Mouse (Mus musculus): Measurements from ENCODE around the gene Trpc4ap. TPM values are rescaled to one million over a fixed set of nuclear protein-coding genes. Genes with fewer than 3 reads are reported as not detected.

Trpc4ap gene
- polyA plus RNA-seq, 1 experiment from 2014 or later: 66.5 TPM

GRCm38 (mm10) chr2:155630590-155631416, 61.4 kb downstream of the Trpc4ap start:
- 54% methylated on average over 41 of the region's 43 CpGs for WGBS
- DNase-seq (ENCODE audit: low spot score) (no peak), ATAC-seq (ENCODE audit: low FRiP score, low TSS enrichment) (no peak)
- H3K4me2 ChIP-seq (replicated peaks; ENCODE audit: low read depth): no peak overlapping the region
- no peaks in the 10 kb centered on the region for H3K9me3 ChIP-seq (ENCODE audit: control insufficient read depth, low read length)
- no peak overlapping the region for H3K27ac ChIP-seq (replicated peaks)
- no peak for TF ChIP-seq CTCF (IDR thresholded peaks at IDR 0.05; ENCODE audit: low read depth)
- no peak for TF ChIP-seq EP300 (optimal IDR thresholded peaks at IDR 0.05)
- H3K36me3 ChIP-seq (ENCODE audit: control insufficient read depth, insufficient read depth, low read length): peaks cover 24% of the 10 kb centered on the region; the same call in 1 of the 2 replicates
- H3K4me3 ChIP-seq (ENCODE audit: low read depth, low read length): no peak overlapping the region
- H3K4me1 ChIP-seq (replicated peaks; ENCODE audit: control insufficient read depth, insufficient read depth): no peaks in the 10 kb centered on the region; the same call in 1 of the 2 replicates
- no peak overlapping the region for H3K9ac ChIP-seq (ENCODE audit: low read length)
- H3K27me3 ChIP-seq (ENCODE audit: control insufficient read depth, insufficient read depth, low read length): no peaks in the 10 kb centered on the region

GRCm38 (mm10) chr2:155630153-155630552, 62.0 kb downstream of the Trpc4ap start:
- H3K27me3 ChIP-seq (ENCODE audit: control insufficient read depth, insufficient read depth, low read length): no peaks in the 10 kb centered on the region
- no peaks in the 10 kb centered on the region; the same call in 1 of the 2 replicates for H3K4me1 ChIP-seq (replicated peaks; ENCODE audit: control insufficient read depth, insufficient read depth)
- no peaks in the 10 kb centered on the region for H3K9me3 ChIP-seq (ENCODE audit: control insufficient read depth, low read length)
- ATAC-seq (ENCODE audit: low FRiP score, low TSS enrichment): no peak
- no peak overlapping the region for H3K4me3 ChIP-seq (ENCODE audit: low read depth, low read length)
- no peak for DNase-seq (ENCODE audit: low spot score)
- H3K4me2 ChIP-seq (replicated peaks; ENCODE audit: low read depth): no peak overlapping the region
- H3K36me3 ChIP-seq (ENCODE audit: control insufficient read depth, insufficient read depth, low read length): peaks cover 21% of the 10 kb centered on the region; the same call in 1 of the 2 replicates
- H3K9ac ChIP-seq (ENCODE audit: low read length): no peak overlapping the region
- H3K27ac ChIP-seq (replicated peaks): no peak overlapping the region
- TF ChIP-seq EP300 (optimal IDR thresholded peaks at IDR 0.05) (no peak), CTCF (IDR thresholded peaks at IDR 0.05; ENCODE audit: low read depth) (no peak)
- 71% methylated on average over 20 of the region's 20 CpGs for WGBS

GRCm38 (mm10) chr2:155629231-155629661, 62.9 kb downstream of the Trpc4ap start:
- 1% methylated on average over 33 of the region's 35 CpGs for WGBS
- H3K9me3 ChIP-seq (ENCODE audit: control insufficient read depth, low read length): no peaks in the 10 kb centered on the region
- DNase-seq (ENCODE audit: low spot score) (peak; percentile 64), ATAC-seq (ENCODE audit: low FRiP score, low TSS enrichment) (peak; percentile 38)
- peak overlapping the region; percentile 27 for H3K4me3 ChIP-seq (ENCODE audit: low read depth, low read length)
- H3K27ac ChIP-seq (replicated peaks): 0 out of 2 replicates have a peak overlapping the region, but pooled peaks have one; percentile 2
- H3K9ac ChIP-seq (ENCODE audit: low read length): peak overlapping the region; percentile 55
- TF ChIP-seq EP300 (optimal IDR thresholded peaks at IDR 0.05) (no peak), CTCF (IDR thresholded peaks at IDR 0.05; ENCODE audit: low read depth) (no peak)
- H3K4me2 ChIP-seq (replicated peaks; ENCODE audit: low read depth): peak overlapping the region; percentile 64
- peaks cover 12% of the 10 kb centered on the region; the same call in 1 of the 2 replicates for H3K36me3 ChIP-seq (ENCODE audit: control insufficient read depth, insufficient read depth, low read length)
- no peaks in the 10 kb centered on the region for H3K27me3 ChIP-seq (ENCODE audit: control insufficient read depth, insufficient read depth, low read length)
- no peaks in the 10 kb centered on the region; the same call in 1 of the 2 replicates for H3K4me1 ChIP-seq (replicated peaks; ENCODE audit: control insufficient read depth, insufficient read depth)

DNA sequence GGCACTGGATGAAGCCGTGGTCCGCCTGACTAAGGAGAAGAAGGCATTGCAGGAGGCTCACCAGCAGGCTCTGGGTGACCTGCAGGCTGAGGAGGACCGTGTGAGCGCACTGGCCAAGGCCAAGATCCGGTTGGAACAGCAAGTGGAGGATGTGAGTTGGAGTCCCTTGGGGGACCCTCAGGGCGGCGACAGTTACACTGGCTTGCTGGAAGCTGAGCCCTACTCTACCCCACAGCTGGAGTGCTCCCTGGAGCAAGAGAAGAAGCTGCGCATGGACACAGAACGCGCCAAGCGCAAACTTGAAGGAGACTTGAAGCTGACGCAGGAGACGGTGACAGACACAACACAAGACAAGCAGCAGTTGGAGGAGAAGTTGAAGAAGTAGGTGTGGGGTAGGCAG, 63.7 kb downstream of the Trpc4ap start:
- ATAC-seq (ENCODE audit: low FRiP score, low TSS enrichment) (no peak), DNase-seq (ENCODE audit: low spot score) (no peak)
- TF ChIP-seq CTCF (IDR thresholded peaks at IDR 0.05; ENCODE audit: low read depth) (no peak), EP300 (optimal IDR thresholded peaks at IDR 0.05) (no peak)
- H3K27me3 ChIP-seq (ENCODE audit: control insufficient read depth, insufficient read depth, low read length): no peaks in the 10 kb centered on the region
- 85% methylated on average over 13 of the region's 13 CpGs for WGBS
- no peak overlapping the region for H3K27ac ChIP-seq (replicated peaks)
- H3K9ac ChIP-seq (ENCODE audit: low read length): no peak overlapping the region
- no peaks in the 10 kb centered on the region for H3K9me3 ChIP-seq (ENCODE audit: control insufficient read depth, low read length)
- H3K4me3 ChIP-seq (ENCODE audit: low read depth, low read length): no peak overlapping the region
- H3K4me1 ChIP-seq (replicated peaks; ENCODE audit: control insufficient read depth, insufficient read depth): no peaks in the 10 kb centered on the region; the same call in 1 of the 2 replicates
- peaks cover 11% of the 10 kb centered on the region; the same call in 1 of the 2 replicates for H3K36me3 ChIP-seq (ENCODE audit: control insufficient read depth, insufficient read depth, low read length)
- H3K4me2 ChIP-seq (replicated peaks; ENCODE audit: low read depth): no peak overlapping the region

- Histone ChIP-seq H3K27ac (replicated peaks) (no peak overlapping the region), H3K27me3 (ENCODE audit: control insufficient read depth, insufficient read depth, low read length) (no peaks in the 10 kb centered on the region), H3K4me1 (replicated peaks; ENCODE audit: control insufficient read depth, insufficient read depth) (no peaks in the 10 kb centered on the region; the same call in 1 of the 2 replicates), H3K9ac (ENCODE audit: low read length) (no peak overlapping the region), H3K4me2 (replicated peaks; ENCODE audit: low read depth) (no peak overlapping the region), H3K36me3 (ENCODE audit: control insufficient read depth, insufficient read depth, low read length) (peaks cover 9% of the 10 kb centered on the region; the same call in 1 of the 2 replicates), H3K9me3 (ENCODE audit: control insufficient read depth, low read length) (no peaks in the 10 kb centered on the region), H3K4me3 (ENCODE audit: low read depth, low read length) (no peak overlapping the region)
- DNase-seq (ENCODE audit: low spot score): no peak
- TF ChIP-seq CTCF (IDR thresholded peaks at IDR 0.05; ENCODE audit: low read depth): no peak
- TF ChIP-seq EP300 (optimal IDR thresholded peaks at IDR 0.05): no peak
- ATAC-seq (ENCODE audit: low FRiP score, low TSS enrichment): no peak
- 90% methylated on average over 9 of the region's 9 CpGs for WGBS
These were observed 64.1 kb downstream of the Trpc4ap start for GRCm38 (mm10) chr2:155628112-155628511.

Data from stomach, postnatal 0 days (tissue).